Mouse (Mus musculus) cerebellum, adult (tissue): ENCODE data around the gene Lrrc49.
A peak's percentile ranks its signal among the peaks of the same experiment; 100 is the strongest.

Source experiments
- ATAC-seq: cut with Nextera tagmentation; 2 replicates; pipeline ENCODE4 v1.9.2; 2017; ENCODE audit warnings: mild to moderate bottlenecking, moderate library complexity, mixed read lengths; ENCODE audit not compliant: insufficient number of reproducible peaks, low FRiP score, low TSS enrichment

Lrrc49 gene

DNA sequence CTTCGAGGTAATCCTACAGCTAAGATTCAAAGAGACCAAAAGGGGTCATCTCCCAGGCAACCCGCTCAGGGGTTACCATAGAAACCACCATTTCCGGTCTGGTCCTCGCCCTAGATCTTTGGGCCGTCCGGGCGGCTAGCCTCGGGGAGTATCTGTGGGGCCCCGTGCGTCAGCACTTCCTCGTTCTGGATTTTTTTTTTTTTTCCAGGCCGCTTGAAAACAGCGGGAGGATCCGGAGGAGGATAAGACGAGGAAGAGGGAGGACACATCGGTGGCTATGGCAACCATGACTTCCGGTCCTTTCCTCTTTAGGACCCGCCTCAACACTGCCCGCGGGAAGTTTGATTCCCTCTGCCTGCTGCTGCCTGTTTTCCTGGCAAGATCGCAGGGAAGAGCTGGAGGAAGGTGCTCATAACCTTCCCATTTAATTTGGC is at the start of gene Lrrc49:
Gene Lrrc49 (minus strand): TSS at position 268 of the 434 bp plus-strand sequence.
- ATAC-seq = peak; percentile 94

DNA sequence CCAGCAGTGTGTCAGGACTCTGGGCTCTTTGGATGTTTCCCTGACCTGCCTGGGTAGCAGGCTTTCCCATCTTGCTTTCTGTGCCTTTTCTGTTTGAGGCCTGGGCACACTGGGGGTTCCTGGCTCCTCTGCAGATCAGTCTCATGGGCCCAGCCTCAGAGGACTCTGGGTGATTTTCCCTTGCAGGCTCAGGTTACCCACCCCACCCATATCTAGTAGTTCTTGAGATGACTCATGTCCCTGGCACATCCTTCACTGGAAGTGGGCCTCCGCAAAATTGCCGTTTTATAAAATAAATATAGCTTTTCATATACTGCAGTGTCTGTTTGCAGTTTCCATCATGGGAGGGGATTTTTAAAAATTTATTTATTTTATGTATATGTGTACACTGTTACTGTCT is 46.4 kb upstream of the Lrrc49 start:
- ATAC-seq = no peak

DNA sequence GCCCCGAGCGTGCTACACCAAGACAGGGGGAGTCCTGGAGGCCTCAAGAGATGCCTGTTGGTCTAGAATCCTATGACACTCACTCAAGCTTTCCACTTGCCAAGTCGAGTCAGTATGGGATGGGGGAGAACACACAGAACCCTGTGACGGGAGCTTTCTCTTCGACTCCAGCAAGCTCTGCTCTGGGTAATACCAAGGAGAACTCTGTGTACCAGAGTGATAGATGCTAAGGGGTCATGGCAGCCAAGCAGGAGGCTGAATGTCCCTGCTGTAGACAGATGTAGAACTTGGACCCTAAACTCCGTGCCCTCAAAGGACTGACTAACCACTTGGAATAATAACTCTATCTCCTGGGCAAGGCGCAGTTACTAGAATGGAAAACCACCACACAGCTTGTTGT is 37.0 kb upstream of the Lrrc49 start:
- ATAC-seq = no peak

DNA sequence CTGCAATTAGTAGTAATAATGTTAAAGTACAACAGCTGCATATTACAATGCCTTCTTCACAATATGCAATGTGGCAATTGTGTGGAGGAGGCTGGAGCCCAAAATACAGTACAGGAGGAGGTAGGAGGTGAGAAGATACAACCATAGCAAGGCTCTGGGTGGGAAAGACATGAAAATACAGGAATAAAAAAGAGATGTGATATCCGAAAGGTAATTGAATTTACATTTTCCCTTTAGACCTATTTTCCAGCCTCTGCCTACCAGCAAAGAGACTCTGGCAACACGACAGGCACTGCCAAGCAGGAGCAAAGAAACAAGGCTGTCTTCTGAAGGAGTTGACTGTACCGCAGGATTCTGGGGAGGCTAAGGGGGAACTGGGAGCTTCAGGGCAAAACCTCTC is 31.7 kb upstream of the Lrrc49 start:
- no peak for ATAC-seq

DNA sequence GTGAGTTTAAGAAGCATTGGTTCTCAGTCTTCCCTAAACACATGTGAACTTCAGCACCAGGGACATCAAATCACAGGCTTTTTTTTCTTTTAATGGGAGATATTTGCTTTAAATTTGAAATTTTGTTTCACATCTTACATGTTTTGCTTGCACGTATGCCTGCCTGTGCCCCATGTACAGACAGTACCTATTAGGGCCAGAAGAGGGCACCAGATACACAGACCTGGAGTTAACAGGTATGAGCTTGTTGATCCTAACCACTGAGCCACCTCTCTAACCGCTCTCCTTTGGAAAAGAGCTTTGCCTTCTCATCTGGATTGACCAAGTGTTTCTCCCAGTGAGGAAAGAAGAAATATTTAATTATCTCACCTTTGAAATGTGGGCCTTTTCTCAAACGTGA is 30.3 kb upstream of the Lrrc49 start:
- no peak for ATAC-seq

DNA sequence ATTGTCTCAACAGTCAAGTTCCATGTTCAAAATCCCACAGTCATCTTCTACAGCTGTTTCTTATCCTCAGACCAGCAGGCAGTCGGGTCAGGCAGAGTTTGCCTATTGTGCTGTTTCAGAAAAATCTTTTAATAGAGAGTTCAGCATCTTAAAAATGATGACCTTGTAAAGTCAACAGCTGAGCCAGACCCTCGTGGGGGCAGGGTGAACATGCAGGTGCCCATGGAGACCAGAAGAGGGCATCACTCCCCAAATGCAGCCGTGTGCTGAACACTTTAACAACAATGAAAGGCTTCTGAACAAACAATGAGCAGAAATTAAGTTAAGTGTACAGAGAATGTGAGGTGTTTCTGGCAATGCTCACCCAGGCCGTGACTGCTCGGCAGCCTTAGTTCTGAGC is 27.9 kb upstream of the Lrrc49 start:
- no peak for ATAC-seq

DNA sequence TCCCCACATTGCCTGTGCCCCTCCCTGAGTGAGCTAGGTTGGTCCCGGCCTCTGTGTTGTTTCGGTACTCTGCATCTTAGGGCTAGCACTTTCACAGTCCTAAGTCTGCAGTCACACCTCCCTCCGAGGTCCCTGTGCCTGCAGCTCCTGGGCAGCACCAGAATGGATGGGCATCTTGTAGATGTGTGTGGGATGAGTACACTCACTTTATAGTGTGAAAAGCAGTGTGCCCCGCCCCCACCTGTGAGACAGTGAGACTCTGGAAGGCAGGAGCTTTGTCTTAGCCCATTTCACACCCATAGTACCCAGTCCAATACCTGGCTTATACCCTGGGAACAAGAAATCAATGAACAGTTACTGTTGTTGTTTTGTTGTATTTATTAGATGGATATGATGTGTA is 27.3 kb upstream of the Lrrc49 start:
- no peak for ATAC-seq

DNA sequence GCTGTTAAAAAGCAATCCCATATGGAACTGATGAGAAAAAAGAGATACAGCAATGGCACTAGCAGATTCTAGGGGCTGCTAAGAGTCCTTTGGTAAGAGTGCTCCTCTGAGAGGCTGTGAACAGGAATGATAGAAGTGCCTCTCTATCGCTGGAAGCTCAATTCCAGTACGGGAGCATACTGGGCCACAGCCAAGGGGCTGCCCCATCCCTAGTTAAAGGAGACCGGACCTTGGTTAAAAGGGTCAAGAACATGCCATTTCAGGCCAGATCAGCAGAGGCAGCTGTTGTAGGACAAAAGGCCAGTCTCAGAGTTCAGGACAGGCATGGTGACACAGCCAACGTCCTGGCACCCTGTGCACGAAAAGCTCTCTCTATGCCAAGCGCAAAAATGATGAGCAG is 26.2 kb upstream of the Lrrc49 start:
- no peak for ATAC-seq

DNA sequence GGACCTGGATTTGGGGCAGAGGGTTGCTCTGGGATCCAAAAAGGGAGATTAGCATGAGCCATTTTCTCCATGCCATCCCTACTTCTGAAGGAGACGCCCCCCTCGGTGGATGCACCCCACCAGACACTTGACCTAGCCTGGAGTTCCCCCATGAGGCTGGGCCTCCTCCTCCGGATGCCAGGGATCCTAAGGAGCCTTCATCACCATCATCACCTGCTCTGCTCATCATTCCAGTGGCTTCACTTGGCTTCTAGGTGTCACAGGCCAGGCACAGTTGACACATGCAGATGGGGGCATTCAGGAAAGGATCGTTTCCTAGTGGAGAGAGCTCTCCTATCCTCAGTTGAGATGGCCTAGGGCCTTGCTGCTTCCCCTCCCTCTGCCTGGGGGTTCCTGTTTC is 25.7 kb upstream of the Lrrc49 start:
- no peak for ATAC-seq

DNA sequence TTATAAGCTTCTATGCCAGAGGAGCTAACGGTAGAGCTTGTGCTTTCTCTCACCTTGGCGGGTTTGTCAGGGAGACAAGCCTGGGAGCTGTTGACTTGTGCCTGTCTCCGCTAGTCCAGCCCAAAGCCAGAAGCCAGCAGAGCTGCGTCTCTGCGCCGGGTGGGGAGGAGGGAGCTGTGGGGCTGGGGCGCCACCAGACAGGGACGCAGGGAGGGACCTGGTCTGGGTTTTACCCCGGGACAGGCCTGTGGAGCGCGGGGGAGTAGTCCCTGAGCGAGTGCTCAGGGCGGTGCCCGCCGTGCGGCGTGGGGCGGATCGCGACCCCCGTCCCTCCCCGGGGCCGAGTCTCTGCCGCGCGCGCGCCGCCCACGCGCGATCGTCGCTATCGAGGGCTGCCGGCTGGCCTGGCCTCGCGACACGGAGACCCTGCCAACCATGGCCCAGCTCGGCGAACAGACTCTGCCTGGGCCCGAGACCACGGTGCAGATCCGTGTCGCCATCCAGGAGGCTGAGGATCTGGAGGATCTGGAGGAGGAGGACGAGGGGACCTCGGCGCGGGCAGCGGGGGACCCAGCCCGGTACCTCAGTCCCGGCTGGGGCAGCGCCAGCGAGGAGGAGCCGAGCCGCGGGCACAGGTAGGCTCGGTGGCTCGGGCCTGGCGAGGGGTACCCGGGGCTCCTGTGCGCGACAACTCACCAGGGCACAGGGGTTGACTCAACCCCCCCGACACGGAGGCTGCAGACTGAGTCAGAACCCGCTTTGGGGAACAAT is 25.0 kb upstream of the Lrrc49 start, which contains the start of gene Larp6:
Gene Larp6 (plus strand): TSS at position 219 of the 771 bp plus-strand sequence.
- peak; percentile 85 for ATAC-seq

DNA sequence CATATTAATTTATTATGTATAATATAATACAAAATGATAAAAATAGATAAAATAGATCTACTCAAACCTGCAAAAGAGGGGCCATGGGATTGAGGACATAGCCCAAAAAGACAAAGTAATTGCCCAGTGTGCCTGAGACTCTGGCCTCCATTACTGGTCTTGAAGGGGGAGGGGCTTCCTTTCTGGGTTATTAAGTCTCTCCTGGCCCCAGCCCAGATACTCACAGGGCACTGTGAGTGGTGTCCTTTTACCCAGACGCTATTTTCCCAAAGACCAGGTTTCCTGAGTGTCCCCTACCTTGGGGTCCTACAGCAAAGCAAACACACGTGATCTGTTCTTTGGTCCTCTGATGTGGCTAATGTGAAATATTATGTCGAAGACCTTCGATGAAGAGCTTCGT is 24.1 kb upstream of the Lrrc49 start:
- ATAC-seq = no peak

DNA sequence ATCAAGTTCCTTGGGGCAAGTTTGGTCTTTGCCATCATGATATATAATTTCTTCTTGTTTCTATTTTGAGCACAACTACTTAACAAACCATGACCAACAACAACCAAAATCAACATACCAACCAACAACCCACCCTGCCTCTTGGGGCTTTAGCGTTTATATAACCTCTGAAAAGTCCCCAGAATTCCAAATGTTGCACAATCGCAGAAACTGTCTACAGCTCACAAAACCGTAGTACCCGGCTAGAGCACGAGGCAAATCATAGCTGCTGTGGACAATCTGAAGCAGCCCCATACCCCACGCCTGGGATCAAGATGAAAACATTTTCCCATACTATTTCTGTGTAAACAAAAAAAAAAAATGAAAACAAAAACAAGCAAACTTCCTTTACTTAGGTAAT is 21.8 kb upstream of the Lrrc49 start:
- no peak for ATAC-seq

DNA sequence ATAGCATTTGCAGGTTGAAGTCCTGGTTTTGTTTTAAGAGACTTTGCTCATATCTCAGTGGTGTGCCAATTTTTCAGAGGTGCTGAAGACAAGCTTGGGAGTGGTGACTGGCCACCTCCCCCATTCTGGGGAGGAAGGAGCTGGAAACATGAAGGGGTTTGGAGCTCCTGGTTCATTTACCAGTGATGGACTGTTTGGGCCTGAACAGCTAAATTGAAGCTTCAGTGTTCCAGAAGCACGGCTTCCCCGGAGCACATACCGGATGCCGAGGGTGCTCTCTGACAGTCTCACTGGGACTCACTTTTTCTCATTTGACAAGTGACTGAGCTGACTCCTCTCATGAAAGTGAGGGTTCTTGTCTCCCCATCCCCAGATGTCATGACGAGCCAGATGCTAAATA is 20.6 kb upstream of the Lrrc49 start:
- no peak for ATAC-seq

DNA sequence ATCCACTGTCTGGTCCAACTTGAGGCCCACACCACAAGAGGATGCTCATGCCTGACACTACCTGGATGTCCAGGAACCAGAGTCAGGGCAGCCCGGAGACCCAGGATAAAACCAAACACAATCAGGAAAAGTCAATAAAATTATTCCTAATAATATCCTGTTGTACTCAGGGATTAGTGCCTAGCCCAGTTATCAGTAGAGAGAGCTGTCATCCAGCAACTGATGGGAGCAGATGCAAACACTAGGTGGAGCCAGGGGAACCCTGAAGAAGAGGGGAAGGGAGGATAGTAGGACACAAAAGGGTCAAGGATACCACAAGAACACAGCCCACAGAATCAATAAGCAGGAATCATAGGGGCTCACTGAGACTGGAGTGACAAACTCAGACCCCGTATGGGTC is 19.6 kb upstream of the Lrrc49 start:
- no peak for ATAC-seq

DNA sequence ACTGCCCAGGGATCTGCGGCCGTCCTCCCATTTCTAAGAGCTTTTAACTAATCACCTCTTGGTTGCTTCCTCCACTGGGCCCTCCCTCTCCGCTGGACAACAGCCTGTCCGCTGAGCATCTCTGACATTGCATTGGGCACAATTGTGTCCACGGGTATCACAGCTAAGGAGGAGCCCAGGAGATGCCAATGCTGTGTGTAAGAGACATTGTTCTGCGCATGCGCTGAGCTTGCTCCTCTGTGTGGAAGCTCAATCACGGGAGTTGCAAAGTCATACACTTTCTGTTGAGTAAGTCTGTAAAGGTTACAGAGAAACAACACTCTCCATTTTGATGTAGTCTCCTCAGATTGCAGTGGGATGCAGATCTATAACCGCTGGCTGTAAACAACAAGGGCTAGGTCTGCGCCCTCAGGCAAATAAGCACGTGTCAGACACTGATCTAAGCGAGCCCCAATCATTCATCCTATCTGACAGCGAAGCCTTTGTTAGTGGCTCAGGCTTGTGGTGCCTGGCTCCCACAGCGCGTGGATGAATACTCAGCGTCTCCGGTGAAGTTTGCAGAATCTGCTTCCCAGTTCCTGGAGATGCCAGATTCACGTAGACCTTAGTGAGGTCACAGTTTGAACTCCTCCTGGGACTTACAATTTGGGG is 11.7 kb upstream of the Lrrc49 start:
- ATAC-seq = no peak

DNA sequence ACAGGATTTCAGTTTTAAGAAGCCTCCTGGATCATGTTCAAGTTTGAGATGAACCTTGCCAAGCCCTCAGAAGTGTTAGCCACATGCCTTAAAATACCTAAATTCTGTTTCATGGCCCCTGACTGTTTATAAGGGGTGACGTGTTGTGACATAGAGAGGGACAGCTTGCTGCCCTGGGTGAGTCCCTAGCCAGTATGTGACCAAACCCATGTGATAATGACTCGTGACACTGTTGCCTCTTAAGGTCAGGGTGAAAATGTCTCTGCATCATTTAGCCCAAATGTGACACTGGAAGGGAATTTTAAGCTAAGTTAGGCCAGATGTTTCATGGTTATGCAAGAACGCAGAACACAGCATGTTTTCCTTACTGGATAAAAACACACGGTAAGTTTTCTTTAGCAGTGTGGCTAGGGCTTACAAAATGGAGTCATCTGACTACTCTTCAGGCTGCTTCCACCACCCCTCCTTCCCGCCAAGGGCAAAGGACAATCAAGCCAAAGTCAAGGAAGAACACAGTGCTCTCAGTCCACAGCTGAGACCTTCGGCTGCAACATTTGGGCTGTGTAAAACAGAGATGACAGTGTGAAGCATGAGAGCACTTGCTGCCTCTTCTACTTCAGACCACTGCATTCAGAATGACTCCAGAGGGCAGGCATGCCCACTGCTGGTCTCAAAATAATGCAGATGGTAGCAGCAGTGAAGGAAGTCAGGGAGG is 8.5 kb upstream of the Lrrc49 start:
- ATAC-seq = no peak

DNA sequence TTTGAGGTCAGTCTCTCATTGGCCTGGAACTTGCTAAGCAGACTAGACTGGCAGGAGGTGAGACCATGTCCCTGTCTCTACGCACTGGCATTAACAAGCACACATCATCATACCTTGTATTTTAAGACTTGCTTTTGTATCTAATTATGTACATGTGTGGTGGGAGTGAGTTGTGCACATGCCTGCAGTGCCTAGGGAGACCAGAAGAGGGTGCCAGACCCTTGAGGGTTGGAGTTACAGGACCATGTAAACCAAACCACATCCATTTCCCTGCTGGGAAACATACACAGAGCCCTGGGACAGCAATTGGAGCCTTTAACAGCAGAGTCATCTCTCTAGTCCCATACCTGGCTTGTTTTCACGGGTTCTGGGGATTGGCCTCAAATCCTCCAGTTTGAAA is 6.0 kb upstream of the Lrrc49 start:
- ATAC-seq = no peak

DNA sequence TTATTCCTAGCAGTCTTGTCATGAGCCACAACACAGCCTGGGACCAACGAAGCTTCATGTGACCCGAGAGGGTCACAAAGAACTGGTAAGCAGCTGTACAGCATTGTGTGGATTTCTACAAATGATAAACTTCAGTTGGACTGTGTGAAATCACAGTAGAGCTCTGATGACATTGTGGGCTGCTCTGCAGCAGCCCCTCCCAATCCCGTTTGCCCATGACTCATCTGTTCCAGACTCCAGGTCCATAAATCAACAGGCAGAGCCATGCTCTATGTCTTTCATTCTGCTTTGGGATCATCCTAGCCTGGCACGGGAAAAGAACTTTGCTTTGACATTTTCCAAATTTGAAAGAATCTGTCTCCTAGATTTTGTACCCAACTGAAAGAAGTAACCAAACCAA is 4.7 kb upstream of the Lrrc49 start:
- ATAC-seq = no peak

DNA sequence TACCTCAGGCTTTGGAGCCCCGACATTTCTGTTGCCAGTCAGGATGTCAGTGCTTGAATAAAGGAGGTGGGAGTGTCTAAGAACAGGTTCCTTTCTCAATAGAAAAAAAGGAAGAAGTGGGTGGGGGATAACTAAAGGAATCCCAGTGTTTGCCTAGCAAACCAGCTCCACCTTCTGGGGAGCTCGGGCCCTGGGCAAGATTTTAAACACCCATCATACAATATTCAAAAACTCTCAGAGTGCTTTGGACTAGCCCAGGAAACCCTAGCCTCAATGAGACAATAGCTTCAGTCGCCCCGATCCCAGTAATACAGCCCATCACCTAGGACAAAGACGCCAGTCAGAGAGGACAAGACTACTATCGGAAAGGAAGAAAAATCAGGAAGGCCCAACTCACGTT is 543 bp downstream of the Lrrc49 start:
- peak; percentile 65; the same call in 1 of the 2 replicates for ATAC-seq

DNA sequence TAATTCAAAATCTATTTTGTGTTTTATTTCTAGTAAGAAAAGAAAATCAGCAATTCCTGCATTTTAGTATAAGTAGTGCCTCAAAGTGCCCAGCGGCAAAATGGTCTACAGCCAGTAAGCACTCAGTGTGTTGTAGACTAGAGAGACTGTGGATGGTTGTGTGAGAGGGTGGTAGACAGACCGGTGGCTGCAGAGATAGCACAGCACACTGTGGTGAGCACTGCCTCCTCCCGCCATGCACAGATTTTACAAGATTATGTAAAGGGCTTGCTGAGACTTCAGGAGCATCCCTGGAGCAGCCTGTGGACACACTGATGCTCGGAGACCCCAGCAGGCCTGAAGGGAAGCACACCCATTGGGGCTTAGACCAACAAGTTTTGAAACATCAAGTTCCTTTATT is 5.2 kb downstream of the Lrrc49 start:
- ATAC-seq = no peak

DNA sequence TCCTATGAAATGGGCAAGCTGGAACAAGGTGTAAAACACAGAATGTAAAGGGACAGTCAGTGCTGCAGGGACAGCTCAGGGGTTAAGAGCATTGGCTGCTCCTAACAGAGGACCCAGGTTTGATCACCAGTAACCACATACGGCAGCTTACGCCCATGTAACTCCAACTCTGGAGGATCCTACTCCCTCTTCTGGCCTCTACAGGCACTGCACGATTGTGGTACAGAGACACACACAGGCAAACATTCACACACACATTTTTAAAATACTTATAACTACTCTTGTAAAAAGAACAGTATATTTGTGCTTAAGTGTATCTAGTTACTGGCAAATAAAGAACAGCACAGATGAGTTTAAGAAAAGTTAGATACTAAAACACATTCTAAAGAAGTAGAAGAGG is 7.0 kb downstream of the Lrrc49 start:
- no peak for ATAC-seq
